Mouse (Mus musculus): ENCODE measurements at regions not wholly inside any gene's neighbourhood (a gene's known extent, or its start where the extent isn't known, plus 50 kb on each side); places are given as distances from the start of the nearest gene placed in this dataset.

DNA sequence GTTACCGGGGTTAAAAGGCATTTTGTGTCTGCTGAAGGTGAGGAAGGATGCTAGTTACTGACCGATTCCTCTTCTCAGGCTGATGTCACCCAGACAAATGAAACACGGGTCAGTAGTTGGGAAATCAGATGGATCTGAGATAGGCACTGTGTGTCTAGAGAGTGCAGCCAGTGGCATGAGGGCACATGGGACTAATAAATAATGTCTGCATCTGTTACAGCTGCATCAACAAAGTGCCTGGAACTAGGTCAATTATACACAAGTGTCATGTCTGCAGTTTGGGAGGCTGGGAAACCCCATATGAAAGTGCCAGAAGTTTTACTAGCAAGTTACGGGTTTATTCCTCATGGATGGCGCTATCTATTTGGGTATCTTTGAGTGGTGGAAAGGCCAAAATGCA is 68.8 kb downstream of the Cxcl12 start:
- DNase-seq (ENCODE audit: low spot score in 2 of 2) = no peak

DNA sequence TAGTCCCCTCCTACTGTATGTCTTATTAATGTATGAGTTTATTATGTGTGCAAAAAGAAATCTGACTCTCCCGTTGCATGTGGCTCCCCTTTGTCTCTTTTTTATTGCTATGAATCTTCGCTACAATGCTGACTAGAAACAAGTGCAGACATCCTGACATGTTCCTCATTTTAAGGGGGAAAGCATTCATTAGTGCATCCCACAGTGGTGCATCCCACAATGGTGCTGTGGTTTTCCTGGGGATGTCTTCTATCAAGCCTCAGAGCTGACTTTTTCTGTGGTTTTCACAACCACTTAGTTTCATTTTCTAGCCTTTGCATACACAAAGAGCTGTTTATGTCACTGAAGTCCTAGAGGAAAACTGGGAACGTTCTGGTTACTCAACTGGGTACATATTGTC is 72.9 kb downstream of the Cxcl12 start:
- no peak for DNase-seq (ENCODE audit: low spot score in 2 of 2)

DNA sequence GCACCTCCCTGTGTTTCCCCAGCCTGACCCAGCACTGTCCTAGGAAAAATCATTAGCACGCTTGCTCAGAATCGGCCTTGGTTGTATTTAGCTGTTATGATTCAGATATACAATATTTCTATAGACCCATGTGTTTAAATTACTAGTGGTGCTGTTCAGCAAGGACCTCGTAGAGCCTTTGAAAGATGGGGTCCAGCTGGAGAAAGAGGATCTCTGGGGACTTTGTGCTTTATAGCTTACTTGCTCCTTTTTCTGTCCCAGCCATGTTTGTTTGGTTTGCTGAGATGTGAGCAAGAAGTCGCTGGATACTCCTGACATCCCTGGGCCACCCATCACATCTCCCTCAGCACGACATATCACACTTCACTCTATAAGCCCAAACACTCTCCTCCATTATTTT is 77.1 kb downstream of the Cxcl12 start:
- DNase-seq (ENCODE audit: low spot score in 2 of 2) = no peak

DNA sequence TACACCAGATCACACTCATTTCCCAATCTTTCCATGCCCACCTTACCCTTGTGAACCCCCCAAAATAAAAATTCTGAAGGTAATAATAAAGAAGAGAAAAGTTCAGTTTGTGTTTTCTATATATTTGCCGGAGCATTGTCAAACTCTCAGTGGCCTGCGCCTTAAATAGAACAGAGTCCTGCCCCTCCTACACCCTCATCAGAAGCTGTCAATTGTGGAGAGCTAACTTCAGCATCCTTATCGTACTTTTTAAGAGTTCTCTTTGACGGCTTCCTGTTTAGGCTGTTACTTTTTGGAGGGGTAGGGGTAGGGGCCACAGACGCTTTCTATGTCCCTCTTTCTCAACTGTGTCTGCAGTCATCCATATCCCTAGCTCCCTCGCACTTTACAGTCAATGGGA is 77.5 kb downstream of the Cxcl12 start:
- DNase-seq (ENCODE audit: low spot score in 2 of 2) = no peak

DNA sequence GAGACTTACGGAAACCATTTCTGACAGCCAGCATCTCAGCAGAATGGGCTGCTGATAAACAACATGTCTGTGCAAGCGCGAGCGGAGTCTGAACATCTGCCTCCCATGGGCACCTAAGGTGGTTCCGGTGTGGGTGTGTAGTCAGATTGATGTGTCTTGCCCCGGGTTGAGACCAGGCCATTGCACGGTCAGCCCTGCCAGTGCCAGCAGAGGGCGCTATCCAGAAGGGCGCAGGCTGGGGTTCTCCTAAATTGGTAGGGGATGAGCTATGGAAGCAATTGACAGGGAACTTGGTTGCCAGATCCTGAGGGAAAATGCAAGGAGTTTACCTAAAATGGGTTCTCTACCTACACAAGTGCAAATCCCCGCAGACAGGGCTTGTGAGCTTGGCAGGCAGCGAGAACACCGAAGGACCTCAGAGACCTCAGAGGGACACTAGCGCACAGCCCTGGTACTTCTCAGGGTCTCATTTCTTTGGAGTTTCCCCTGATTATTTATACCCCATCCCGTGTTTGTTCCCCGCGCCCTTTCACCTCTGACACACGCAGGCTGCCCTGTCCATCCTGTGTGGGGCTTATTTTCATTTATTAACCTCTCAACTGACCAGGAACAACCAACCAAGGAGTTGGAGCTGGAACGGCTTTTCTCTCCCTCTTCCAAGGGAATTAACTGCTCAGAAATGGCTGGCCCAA is 81.0 kb downstream of the Cxcl12 start:
- peak in 1 of 2 experiments; percentile 13 for DNase-seq (ENCODE audit: low spot score in 2 of 2)

DNA sequence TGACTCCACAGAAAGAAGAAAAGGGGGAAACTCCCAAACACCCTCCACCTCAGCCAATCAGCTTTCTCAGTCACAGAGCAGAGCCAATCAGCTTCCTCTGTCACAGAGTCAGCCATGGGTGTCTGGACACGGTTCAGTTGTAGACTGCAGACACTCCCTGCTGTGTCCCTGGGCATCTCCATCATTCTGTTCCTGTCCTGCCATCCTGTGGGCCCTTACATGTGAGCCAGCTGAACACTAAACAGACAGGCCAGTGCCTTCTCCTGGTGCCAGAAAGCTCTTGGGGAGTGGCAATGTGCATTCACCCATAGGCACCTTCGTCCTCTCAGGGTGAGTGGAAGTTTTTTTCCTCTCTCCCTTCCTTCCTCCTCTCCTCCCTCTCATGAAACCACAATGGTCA is 81.7 kb downstream of the Cxcl12 start:
- DNase-seq (ENCODE audit: low spot score in 2 of 2) = no peak

DNA sequence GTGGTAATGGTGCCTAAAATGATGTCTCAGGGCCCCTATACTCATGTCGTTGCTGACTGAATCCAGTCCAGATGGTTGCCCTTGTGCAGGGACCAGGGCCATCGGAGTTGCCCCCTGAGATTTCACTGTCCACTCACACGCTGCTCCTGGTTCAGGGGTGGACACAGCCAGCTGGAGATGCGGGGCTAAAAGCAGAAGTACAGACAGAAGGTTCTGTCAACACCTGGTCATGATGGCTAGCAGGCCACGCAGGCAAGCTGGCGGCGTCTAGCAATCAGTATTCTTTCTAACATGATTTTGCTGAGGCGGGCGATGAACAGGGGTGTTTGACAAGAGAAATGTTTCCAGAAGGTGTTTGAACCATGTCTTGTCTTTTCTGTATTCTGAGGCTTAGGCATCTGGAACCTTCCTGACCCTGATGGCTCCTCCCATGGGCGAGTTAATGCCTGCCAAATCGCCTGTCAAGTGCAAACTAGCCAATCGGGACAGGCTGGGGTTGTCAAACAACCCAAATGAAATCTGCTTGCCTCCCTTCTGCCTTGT is 83.1 kb downstream of the Cxcl12 start:
- no peak for DNase-seq (ENCODE audit: low spot score in 2 of 2)

DNA sequence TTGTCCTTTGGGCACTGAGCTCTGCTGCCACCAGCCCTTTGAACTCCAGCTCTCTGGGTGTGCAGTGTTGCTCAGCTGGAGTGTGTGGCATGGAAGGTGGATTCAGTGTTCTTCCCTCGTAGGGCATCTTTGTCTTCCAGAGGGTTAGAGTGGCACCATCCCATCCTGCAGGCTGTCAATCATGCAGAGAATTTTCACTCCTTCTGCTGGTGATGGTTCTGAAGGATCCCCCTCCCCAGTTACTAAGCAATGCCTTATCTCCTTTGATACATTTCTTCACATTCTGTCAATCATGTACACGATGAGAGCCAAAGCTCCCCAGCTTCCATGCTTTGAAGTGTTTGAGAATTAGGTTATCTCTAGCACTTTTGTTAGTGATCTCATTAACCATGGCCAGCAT is 84.0 kb downstream of the Cxcl12 start:
- DNase-seq (ENCODE audit: low spot score in 2 of 2) = no peak

DNA sequence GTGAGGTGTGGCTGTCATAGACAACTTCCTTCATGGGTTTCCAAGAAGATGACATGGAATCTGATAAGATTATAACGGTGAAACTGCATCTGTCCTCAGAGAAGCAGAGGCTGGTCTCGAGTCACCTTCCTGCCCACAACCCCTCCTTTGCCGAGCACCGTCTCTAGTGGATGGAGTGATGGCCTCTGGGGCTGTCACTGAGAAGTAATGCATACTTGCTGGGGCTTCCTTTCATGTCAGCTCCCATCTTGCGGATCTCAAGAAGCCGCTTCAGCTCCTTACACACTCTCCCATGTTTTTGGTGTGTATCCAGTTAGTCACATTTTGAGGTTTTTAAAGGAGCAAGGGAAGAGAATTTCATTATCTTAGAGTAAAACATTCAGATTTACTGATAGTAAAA is 84.7 kb downstream of the Cxcl12 start:
- DNase-seq (ENCODE audit: low spot score in 2 of 2) = no peak

DNA sequence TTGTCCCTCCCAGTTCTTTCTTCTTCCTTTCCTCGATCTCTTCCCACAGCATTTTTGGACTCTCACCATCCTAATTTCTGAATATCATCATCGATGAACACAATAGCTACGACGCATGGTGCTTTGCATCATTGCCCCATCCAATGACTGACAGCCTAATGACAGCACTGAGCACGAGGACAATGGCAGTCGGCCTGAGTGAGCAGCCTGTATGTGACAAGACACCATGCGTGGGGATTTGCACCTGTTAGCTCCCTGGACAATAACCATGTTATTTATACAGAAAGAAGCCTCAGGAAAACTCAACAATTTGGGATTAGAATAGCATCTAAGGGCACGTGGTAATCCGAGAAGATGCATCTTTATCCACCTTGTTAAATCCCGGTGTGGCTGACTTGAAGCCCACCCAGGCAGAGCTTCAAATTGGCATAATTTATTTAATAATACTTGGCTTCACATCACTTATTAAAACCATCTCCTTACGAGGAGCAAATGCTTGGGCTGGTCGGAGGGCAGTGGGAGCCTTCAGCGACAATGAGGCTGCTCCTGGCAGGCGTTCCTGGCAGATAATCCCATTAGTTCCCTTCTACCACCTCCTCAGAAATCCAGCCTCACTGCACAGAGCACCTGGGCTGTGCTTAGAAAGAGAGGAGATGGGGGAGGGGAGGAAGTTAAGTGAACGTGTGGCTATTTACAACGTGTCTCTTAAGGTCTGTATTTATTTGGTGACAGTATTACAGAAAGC is 85.4 kb downstream of the Cxcl12 start:
- no peak for DNase-seq (ENCODE audit: low spot score in 2 of 2)

DNA sequence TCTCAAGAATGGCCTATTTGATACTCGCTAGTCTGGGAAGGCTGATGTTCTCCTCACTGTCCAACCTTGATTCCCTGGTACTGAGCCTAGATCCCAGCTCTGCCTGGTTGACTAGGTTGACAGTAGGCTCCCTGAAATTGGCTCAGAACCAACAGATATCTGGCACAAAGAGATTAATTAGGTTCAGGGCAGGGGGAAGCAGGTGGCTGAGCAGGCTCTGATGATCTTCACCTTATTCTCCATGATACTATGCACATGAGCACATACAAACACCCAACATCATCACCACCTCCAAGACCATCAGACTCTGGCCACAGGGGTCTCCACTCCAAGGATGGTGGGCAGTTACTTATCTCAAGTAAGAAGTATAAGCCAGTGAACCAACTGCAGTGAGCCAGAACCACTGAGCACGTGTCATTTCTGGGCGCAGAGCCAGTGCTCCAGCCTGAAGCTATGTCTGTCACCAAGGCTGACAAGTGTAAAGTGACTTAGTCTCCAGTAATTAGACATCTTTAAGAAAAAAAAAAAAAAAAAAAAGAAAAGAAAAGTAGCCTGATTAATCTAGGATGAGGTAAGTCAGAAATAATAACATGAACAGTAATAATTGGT is 86.4 kb downstream of the Cxcl12 start:
- no peak for DNase-seq (ENCODE audit: low spot score in 2 of 2)

DNA sequence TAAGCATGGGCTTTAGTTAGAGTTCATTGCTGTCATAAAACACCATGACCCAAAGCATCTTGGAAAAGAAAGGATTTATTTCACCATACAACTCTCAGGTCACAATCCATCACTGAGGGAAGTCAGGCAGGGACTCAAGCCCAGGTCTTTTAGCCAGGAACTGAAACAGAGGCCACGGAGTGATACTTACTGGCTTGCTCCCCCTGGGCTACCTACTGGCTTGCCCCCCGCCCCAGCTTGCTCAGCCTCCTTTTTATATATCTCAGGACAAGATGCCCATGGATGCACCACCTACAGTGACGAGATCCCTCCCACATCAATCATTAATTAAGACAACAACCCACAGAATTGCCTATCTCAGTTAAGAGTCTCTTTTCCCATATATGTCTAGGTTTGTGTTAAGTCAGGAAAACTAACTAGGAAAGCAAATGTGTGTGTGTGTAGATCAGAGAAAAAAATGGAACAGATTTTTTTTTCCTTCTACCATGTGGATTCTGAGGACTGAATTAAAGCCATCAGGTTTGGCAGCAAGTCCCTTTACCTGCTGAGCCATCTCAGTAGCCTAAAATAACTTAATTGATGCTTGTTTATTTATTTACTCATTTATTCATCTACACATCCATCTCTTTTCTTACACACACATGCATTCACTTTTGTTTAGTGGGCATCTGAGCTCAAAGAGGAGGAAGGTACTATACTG is 87.2 kb downstream of the Cxcl12 start:
- no peak for DNase-seq (ENCODE audit: low spot score in 2 of 2)

DNA sequence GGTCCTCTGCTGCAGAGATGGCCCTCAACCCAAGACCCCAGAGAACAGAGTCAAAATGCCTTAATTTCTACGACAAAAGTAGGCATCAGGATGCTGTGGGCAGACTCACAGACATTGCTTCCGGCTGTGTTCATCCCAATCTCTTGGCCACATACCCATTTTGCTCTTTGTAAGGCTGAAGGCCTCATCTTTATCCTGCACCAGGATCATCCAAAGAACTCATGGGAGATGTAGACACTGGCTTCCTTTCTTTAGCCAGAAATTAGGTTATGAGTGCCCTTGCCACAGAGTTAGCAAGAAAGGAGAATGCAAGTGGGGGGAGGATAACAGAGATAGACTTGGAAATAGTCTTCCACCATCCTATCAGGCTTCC is 87.8 kb downstream of the Cxcl12 start:
- no peak for DNase-seq (ENCODE audit: low spot score in 2 of 2)

DNA sequence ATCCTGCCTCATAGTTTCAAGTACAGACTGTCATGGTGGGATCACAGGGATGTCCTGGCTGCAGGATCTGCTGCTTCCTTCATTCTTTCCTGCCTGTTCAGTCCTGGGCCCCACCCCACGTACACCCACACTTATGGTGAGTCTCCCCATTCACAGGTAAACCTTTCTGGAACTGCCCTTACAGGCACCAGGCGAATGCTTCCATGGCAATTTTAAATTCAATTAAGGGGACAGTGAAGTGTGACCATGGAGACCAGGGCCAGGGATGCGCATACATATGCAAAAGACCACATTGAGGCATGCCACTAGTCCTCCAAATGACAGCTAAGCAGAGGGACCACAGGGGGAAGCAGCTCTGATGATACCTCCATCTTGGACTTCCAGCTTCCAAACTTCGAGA is 89.3 kb downstream of the Cxcl12 start:
- DNase-seq (ENCODE audit: low spot score in 2 of 2) = no peak

DNA sequence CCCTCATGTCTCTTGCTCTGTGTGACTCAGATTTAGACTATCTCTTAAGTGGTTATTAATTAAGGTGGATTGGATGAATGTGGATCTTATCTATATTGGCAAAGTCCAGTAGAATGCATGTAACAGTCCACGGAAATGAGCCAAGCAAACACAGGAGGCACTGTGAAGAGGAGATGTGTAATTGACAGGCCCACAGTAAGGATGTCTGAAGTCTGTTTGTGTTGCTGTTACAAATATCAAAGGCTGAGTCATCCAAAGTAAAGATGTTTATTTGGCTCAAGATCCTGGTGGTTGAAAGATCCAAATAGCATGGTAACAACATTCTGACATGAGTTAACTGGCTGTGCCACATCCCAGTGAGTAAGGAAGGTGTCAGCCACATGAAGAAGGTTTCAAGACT is 99.6 kb downstream of the Cxcl12 start:
- no peak for DNase-seq (ENCODE audit: low spot score in 2 of 2)

DNA sequence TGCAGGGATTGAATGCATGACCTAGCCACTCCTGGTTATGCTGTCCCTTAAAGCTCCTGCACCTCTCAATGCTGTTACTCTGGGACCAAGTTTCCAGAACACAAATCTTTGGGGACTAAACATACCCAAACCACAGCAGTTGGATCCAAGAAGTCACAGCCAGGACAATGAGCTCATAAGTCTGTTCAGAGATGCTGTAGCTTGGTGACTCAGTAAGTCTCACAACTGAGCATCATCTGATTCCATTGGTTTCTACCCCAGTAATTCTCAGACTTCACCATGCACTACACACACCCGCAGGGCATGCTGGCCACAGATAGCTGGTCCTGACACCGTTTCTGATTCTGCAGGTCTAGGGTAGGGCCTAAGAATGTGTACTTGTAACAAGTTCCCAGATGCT is 100.0 kb downstream of the Cxcl12 start:
- no peak for DNase-seq (ENCODE audit: low spot score in 2 of 2)

DNA sequence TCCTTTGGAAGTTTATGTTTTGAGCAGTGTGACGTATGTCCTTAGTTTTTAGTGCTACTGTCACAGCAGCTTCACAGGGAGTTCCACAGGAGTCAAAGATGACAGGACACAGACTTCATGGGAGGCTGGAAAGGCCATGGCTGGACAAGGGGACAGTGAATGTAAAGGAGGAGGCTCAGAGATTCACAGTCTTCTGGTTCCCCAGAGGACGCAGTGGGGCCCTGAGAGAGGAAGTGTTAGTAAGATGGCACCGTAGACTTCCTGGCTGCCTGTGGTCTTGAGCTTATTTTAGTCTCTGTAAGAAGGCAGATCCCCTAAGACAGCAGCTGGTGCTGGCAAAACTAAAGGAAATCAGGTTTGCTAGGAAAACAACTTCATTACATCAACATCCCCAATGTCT is 101.9 kb downstream of the Cxcl12 start:
- DNase-seq (ENCODE audit: low spot score in 2 of 2) = no peak

DNA sequence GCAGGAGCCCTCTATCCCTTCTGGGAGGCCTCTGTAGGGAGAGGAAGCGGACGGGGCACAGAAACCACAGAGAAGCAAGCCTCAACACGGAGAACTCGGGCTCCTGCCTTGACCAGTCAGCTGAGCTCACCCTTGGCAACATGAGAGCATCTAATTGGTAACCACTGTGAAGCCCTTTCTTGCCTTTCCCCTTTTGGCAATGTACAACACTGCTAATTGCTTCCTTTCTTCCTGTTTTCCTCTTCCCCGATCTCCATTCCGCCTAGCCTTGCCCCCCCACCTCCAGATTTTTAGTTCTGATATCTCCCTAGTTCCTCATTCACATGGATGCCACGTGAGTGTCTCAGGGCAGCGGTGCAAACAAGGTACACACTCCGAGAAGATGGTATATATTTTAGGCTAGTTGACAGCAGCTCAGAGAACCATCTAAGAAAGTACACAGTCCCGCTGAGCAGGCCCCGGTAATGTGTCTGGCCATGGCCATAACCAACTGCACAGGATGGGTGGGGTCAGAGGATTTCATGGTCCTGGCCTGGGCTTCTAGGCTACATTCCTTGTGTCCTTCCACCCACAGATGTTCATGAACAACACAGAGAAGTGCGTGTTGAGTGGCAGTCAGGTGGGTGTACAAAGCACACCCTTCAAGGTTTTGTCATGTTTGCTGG is 103.4 kb downstream of the Cxcl12 start:
- peak in 1 of 2 experiments; percentile 20 for DNase-seq (ENCODE audit: low spot score in 2 of 2)

DNA sequence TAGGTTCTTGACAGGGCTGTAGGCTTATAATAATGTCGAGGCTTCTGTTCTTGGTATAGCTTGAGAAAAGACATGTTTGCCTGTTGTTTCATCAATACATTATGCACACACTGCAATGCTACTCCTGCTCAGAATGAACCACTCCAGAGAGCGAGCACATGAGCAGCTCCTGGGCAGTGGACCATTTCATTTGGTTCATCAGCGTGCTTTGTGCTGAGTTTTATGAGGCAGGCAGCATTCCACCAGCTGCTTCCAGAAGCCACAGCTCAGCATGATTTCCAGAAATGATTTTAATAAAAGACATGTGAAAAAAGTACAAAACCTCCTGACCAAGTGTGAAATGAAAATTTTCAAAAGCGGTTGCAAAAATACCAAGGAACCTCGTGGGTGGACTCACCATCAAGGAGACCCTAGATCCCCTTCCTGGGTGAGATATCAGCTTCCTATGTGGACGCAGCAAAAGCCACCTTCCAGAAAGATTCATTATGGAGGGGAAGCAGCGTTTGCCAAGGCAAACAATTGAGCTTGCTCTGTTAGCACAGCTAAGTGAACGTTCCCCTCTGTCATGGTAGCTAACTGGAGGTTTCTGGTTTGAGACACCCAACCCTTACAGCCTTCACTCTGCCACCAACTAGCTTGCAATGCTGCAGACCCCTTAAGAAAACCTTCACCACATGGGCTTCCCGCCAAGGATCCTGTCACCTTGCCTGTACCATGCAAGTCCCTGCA is 104.1 kb downstream of the Cxcl12 start:
- no peak for DNase-seq (ENCODE audit: low spot score in 2 of 2)

DNA sequence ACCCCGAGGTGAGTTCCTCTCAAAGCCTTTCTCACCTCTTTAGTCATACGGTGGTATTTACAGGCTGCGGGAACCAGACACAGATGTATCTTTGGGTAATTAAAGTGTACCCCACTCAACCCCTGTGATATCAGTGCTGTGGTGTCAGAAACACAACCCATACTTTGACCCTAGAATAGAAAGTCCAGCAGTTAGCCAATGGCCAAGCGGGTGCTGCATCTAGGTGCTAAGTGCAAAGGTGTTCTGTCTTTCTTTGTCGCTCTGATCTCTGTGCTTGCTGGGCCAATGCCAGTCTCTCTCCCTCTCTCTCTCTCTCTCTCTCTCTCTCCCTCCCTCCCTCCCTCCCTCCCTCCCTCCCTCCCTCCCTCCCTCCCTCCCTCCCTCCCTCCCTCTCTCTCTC is 107.6 kb downstream of the Cxcl12 start:
- DNase-seq (ENCODE audit: low spot score in 2 of 2) = no peak

DNA sequence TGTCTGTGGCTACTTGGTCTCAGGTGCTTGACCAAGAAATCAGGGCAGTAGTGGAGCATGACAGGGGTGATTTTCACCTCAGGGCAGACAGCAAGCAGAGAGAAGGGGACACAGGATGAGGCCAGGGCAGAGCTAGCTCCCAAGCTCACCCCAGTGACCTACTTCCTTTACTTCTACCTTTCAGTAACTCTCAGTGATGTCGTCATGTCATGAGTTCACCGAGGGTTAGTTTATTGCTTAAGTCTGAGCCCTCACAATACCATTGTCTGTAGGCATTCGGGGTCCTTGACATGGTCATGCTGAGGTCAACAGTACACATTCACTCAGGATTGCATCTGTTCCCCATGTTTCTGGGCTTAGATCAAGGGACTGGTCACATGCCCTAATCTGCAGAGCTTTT is 108.5 kb downstream of the Cxcl12 start:
- no peak for DNase-seq (ENCODE audit: low spot score in 2 of 2)
